ENCODE assay signal across 17 mouse cellular contexts in the genomic region with DNA sequence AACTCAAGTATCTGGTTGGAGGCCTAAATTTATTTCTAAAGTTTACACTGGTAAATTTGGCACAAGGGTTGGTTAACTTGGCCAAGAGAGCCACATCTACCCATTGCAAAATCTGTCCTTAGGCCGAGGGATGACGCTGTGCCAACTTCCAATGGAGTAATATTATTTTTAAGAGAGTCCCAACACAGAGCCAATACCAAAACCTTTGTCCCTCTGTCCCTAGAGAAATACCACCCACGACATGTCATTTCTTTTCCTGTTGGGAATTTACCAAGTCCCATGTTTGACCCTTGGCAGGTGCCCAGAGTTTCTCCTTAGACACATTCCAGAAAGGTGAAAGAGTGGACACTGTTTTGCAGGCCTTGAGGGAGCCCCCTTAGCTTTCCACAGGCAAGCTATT. TPM values are rescaled to one million over a fixed set of nuclear protein-coding genes. Genes with fewer than 3 reads are reported as not detected.
DNase-seq lines count a peak whose midpoint lies in the region; ATAC-seq and TF ChIP-seq lines count a peak whose summit lies in the region.
"Had no signal": no experiment of that assay in that cellular context is flagged by ENCODE, and none has a peak within 500 bp of the region (broad histone marks: within the 10 kb centered on the region; RNA-seq: fewer than 3 reads in every experiment).

No protein-coding gene starts in this region.

- peaks cover 20% of the 10 kb centered on the region for H3K4me1 ChIP-seq in heart, adult 2 months (ENCODE audit: control insufficient read depth, insufficient read depth, low read length)
- no peaks in the 10 kb centered on the region for H3K4me1 ChIP-seq in forebrain, embryonic 11.5 days (replicated peaks; ENCODE audit: control insufficient read depth, insufficient read depth, low read length)
- H3K4me1 ChIP-seq in forebrain, embryonic 12.5 days: no peaks in the 10 kb centered on the region
- H3K4me1 ChIP-seq: hindbrain, embryonic 10.5 days; liver, embryonic 13.5 days had no signal

- H3K9ac ChIP-seq in heart, adult 2 months (ENCODE audit: low read depth, low read length): no peak overlapping the region
- H3K9ac ChIP-seq in forebrain, embryonic 11.5 days (ENCODE audit: low read length): no peak overlapping the region
- H3K9ac ChIP-seq in forebrain, embryonic 12.5 days: no peak overlapping the region
- H3K9ac ChIP-seq: forebrain, postnatal 0 days; liver, embryonic 13.5 days had no signal

- no peak for TF ChIP-seq EP300 in heart, adult 2 months (IDR thresholded peaks at IDR 0.05; ENCODE audit: insufficient read depth, low read depth, low read length)

- 19% methylated on average over 3 of the region's 3 CpGs for WGBS in heart, adult 2 months
- 96% methylated on average over 3 of the region's 3 CpGs for WGBS in forebrain, embryonic 11.5 days
- 94% methylated on average over 3 of the region's 3 CpGs for WGBS in forebrain, embryonic 12.5 days

- peak in 1 of 2 experiments; percentile 45 for DNase-seq in heart, adult 2 months
- no peak for DNase-seq in heart, postnatal 25 days (ENCODE audit: low spot score)
- DNase-seq in lung, adult 18-20 months: peak; percentile 48 to 65
- no peak for DNase-seq in lung, postnatal 4 days
- DNase-seq in kidney, postnatal 36 days: peak; percentile 85 to 87
- DNase-seq in forebrain, embryonic 11.5 days (ENCODE audit: low spot score): no peak
- no peak for DNase-seq in frontal cortex, postnatal 14 days (ENCODE audit: low spot score in 2 of 2)
- DNase-seq: forebrain, postnatal 0 days; layer of hippocampus, adult 9-11 months; liver, embryonic 13.5 days; right cerebral cortex, adult 18-20 months had no signal

- no peak for TF ChIP-seq POLR2A in heart, adult 2 months (IDR thresholded peaks at IDR 0.05; ENCODE audit: insufficient read depth, low read depth, low read length)

- no peaks in the 10 kb centered on the region for H3K9me3 ChIP-seq in forebrain, embryonic 11.5 days (ENCODE audit: control insufficient read depth, low read length)
- H3K9me3 ChIP-seq in forebrain, embryonic 12.5 days: no peaks in the 10 kb centered on the region
- H3K9me3 ChIP-seq: G1E; hindbrain, embryonic 10.5 days; liver, embryonic 13.5 days had no signal

- ATAC-seq in forebrain, embryonic 11.5 days (replicated peaks; ENCODE audit: low FRiP score): no peak
- ATAC-seq in forebrain, embryonic 12.5 days (ENCODE audit: low FRiP score): no peak
- ATAC-seq: forebrain, postnatal 0 days had no signal

- peaks cover 14% of the 10 kb centered on the region for H3K36me3 ChIP-seq in heart, adult 2 months (ENCODE audit: control insufficient read depth, insufficient read depth, low read length)
- H3K36me3 ChIP-seq in forebrain, embryonic 11.5 days (ENCODE audit: control insufficient read depth, insufficient read depth, low read length): no peaks in the 10 kb centered on the region
- H3K36me3 ChIP-seq in forebrain, embryonic 12.5 days (replicated peaks): no peaks in the 10 kb centered on the region
- H3K36me3 ChIP-seq: G1E; hindbrain, embryonic 10.5 days; liver, embryonic 13.5 days had no signal

- H3K4me2 ChIP-seq in forebrain, embryonic 11.5 days (ENCODE audit: low read depth, low read length, severe bottlenecking): no peak overlapping the region
- H3K4me2 ChIP-seq in forebrain, embryonic 12.5 days: no peak overlapping the region
- H3K4me2 ChIP-seq: liver, embryonic 13.5 days had no signal

- intact Hi-C loops in heart, adult 2 months (cut with DNase I): no loop called here
- intact Hi-C loops in heart, postnatal 25 days (cut with DNase I): no loop called here

- H3K27me3 ChIP-seq in heart, adult 2 months (ENCODE audit: control insufficient read depth, insufficient read depth, low read length): no peaks in the 10 kb centered on the region
- H3K27me3 ChIP-seq in forebrain, embryonic 11.5 days (ENCODE audit: control insufficient read depth, insufficient read depth, low read length): no peaks in the 10 kb centered on the region
- no peaks in the 10 kb centered on the region for H3K27me3 ChIP-seq in forebrain, embryonic 12.5 days
- H3K27me3 ChIP-seq: liver, embryonic 13.5 days had no signal

- H3K4me3 ChIP-seq in heart, adult 2 months: no peak overlapping the region
- no peak overlapping the region for H3K4me3 ChIP-seq in forebrain, embryonic 11.5 days (ENCODE audit: low read depth, low read length)
- H3K4me3 ChIP-seq in forebrain, embryonic 12.5 days (replicated peaks): no peak overlapping the region
- H3K4me3 ChIP-seq: hindbrain, embryonic 10.5 days; liver, embryonic 13.5 days had no signal

- TF ChIP-seq CTCF in heart, adult 2 months (IDR thresholded peaks at IDR 0.05): no peak

- no peaks in the 10 kb centered on the region for H3K79me2 ChIP-seq in heart, adult 2 months (replicated peaks; ENCODE audit: control insufficient read depth, insufficient read depth, low read length)

- H3K27ac ChIP-seq in heart, adult 2 months: peak overlapping the region; percentile 26
- H3K27ac ChIP-seq in forebrain, embryonic 11.5 days (ENCODE audit: low read depth, low read length): no peak overlapping the region
- H3K27ac ChIP-seq in forebrain, embryonic 12.5 days: no peak overlapping the region
- H3K27ac ChIP-seq: hindbrain, embryonic 10.5 days; liver, embryonic 13.5 days had no signal

RNA-seq across cellular contexts. Expression of gene Gas6, which starts 12.7 kb away (rescaled TPM):
- total RNA-seq in heart, adult 2 months (2021): 100 to 1,000 TPM; 114 to 129 TPM
- polyA plus RNA-seq in heart, adult 2 months (2012; rRNA removed): 133 and 153 TPM in 2 replicates
- 100 to 1,000 TPM; 123 to 126 TPM for total RNA-seq in heart, postnatal 25 days (2021)
- 9.8 and 10.5 TPM in 2 replicates for polyA plus RNA-seq in forebrain, embryonic 11.5 days (2014; fragmentation: Nextera tagmentation; extraction: Ambion mirVana)
- polyA plus RNA-seq in forebrain, embryonic 12.5 days (2016; fragmentation: Nextera tagmentation; extraction: Ambion mirVana): 10.0 and 13.9 TPM in 2 replicates
- total RNA-seq: G1E; megakaryocyte-erythroid progenitor cell, adult 5-6 weeks; neutrophil, adult 5-6 weeks had no signal
- polyA plus RNA-seq: G1E had no signal

RNA-seq across cellular contexts. Expression of gene Tmem255b, which starts 46.6 kb away (rescaled TPM):
- 1 to 10 TPM; 4.8 to 8.0 TPM for total RNA-seq in heart, adult 2 months (2021)
- polyA plus RNA-seq in heart, adult 2 months (2012; rRNA removed): 10.2 and 17.0 TPM in 2 replicates
- 1 to 10 TPM; 7.3 to 9.3 TPM for total RNA-seq in heart, postnatal 25 days (2021)
- polyA plus RNA-seq in forebrain, embryonic 11.5 days (2014; fragmentation: Nextera tagmentation; extraction: Ambion mirVana): 0.39 TPM in 1 of 2 replicates, not detected in the other
- 0.27 TPM in 1 of 2 replicates, not detected in the other for polyA plus RNA-seq in forebrain, embryonic 12.5 days (2016; fragmentation: Nextera tagmentation; extraction: Ambion mirVana)
- total RNA-seq: G1E; granulocyte monocyte progenitor cell, adult 5-6 weeks; megakaryocyte-erythroid progenitor cell, adult 5-6 weeks; neutrophil, adult 5-6 weeks had no signal
- polyA plus RNA-seq: G1E; liver, embryonic 13.5 days had no signal

Comparison
In these comparisons a context has a peak if more than half of its experiments do, and no peak if none do; other contexts are left out.
1. DNase-seq: peak in lung, adult 18-20 months (2 of 2) and kidney, postnatal 36 days (2 of 2); none in heart, postnatal 25 days (single experiment), lung, postnatal 4 days (0 of 2), forebrain, embryonic 11.5 days (single experiment) and frontal cortex, postnatal 14 days (0 of 2).